Mouse (Mus musculus) stomach, postnatal 0 days (tissue): Measurements from ENCODE around the gene Gm4567.
"Not testable (repeated sequence)": the region's sequence is repeated elsewhere in the genome, so short reads cannot be mapped to it uniquely, and the experiment has no call there.

Source experiments
- CTCF ChIP-seq: IDR thresholded peaks from 2 replicates; pipeline ENCODE4 v1.5.1; 2016; ENCODE audit warnings: antibody characterized with exemption, low read depth, mild to moderate bottlenecking, moderate library complexity
- EP300 ChIP-seq: optimal IDR thresholded peaks from 2 replicates; pipeline ENCODE3; 2016; ENCODE audit warnings: antibody characterized with exemption

- not testable (repeated sequence) for TF ChIP-seq CTCF, EP300
Observed at GRCm38 (mm10) chr7:22692217-22692616, 27.3 kb downstream of the Gm4567 start, which contains the start of gene Gm8693.
